Mouse (Mus musculus) embryonic facial prominence, embryonic 12.5 days (tissue): Measurements from ENCODE around the gene Ddb1. TPM values are rescaled to one million over a fixed set of nuclear protein-coding genes. Genes with fewer than 3 reads are reported as not detected.

Experiments
- ATAC-seq: fragments of 200-750 bp; cut with Nextera tagmentation; 2 replicates; pipeline ENCODE4 v1.8.0; 2017; ENCODE audit not compliant: insufficient number of reproducible peaks, insufficient read depth, low FRiP score, low TSS enrichment
- H3K27ac ChIP-seq: fragments of 300-500 bp; sonication (generic); 2 replicates; pipeline ENCODE4 v1.5.1; 2016; ENCODE audit warnings: mild to moderate bottlenecking
- H3K27me3 ChIP-seq: fragments of 300-500 bp; sonication (generic); 2 replicates; pipeline ENCODE4 v1.6.1; 2016; ENCODE audit warnings: mild to moderate bottlenecking, moderate library complexity
- H3K36me3 ChIP-seq: fragments of 300-500 bp; sonication (generic); 2 replicates; pipeline ENCODE4 v1.6.1; 2016; ENCODE audit warnings: mild to moderate bottlenecking
- H3K4me1 ChIP-seq: fragments of 300-500 bp; sonication (generic); 2 replicates; pipeline ENCODE4 v1.6.1; 2016
- H3K4me2 ChIP-seq: fragments of 300-500 bp; sonication (generic); replicated peaks from 2 replicates; pipeline ENCODE4 v1.6.1; 2016; ENCODE audit warnings: mild to moderate bottlenecking, moderate library complexity
- H3K4me3 ChIP-seq: fragments of 300-500 bp; sonication (generic); 2 replicates; pipeline ENCODE4 v1.5.1; 2016; ENCODE audit warnings: mild to moderate bottlenecking
- H3K9ac ChIP-seq: fragments of 300-500 bp; sonication (generic); 2 replicates; pipeline ENCODE4 v1.6.1; 2016; ENCODE audit warnings: mild to moderate bottlenecking, moderate library complexity
- H3K9me3 ChIP-seq: fragments of 300-500 bp; sonication (generic); 2 replicates; pipeline ENCODE4 v1.6.1; 2016; ENCODE audit warnings: mild to moderate bottlenecking, moderate library complexity
- WGBS: fragments of 180-500 bp; shearing (Covaris S2); methylation state at CpG from one replicate; pipeline ENCODE4 v1.1.7; 2016; 5-methylcytosine and 5-hydroxymethylcytosine counted together
- polyA plus RNA-seq: library from polyadenylated mRNA; unstranded; fragments of >200 nt; fragmentation: Nextera tagmentation; extraction: Ambion mirVana; gene quantifications from 2 replicates; pipeline ENCODE4 v1.2.1, GENCODE M21; 2016

Ddb1 gene
- polyA plus RNA-seq, 1 experiment from 2014 or later, result 434 TPM

DNA sequence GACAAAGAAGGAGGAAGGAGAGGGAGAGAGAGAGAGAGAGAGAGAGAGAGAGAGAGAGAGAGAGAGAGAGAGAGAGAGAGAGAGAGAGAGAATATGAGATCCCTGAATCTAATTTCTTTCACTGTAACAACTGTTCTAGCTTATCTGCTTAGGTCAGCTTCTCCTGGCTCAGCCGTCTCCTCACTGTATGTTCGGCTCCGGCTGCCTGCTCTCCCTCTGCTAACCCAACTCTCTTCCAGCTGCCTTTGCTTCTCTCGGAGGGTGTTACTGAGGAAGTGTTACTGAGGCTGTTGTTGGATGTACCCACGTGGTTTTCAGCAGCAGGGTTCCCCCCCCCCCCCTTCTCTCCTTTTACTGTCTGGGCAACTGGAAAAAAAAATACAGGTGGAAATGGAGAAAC is 35.0 kb downstream of the Ddb1 start:
- ATAC-seq, result no peak
- 10% methylated on average over 5 of the region's 5 CpGs for WGBS
- Histone ChIP-seq H3K27ac (no peak overlapping the region), H3K27me3 (0 out of 2 replicates have a peak, but pooled peaks cover 3% of the 10 kb centered on the region), H3K4me2 (peak overlapping the region; percentile 30; the same call in 1 of the 2 replicates), H3K9ac (no peak overlapping the region), H3K36me3 (no peaks in the 10 kb centered on the region), H3K4me3 (no peak overlapping the region), H3K4me1 (peaks cover 12% of the 10 kb centered on the region), H3K9me3 (no peaks in the 10 kb centered on the region)

DNA sequence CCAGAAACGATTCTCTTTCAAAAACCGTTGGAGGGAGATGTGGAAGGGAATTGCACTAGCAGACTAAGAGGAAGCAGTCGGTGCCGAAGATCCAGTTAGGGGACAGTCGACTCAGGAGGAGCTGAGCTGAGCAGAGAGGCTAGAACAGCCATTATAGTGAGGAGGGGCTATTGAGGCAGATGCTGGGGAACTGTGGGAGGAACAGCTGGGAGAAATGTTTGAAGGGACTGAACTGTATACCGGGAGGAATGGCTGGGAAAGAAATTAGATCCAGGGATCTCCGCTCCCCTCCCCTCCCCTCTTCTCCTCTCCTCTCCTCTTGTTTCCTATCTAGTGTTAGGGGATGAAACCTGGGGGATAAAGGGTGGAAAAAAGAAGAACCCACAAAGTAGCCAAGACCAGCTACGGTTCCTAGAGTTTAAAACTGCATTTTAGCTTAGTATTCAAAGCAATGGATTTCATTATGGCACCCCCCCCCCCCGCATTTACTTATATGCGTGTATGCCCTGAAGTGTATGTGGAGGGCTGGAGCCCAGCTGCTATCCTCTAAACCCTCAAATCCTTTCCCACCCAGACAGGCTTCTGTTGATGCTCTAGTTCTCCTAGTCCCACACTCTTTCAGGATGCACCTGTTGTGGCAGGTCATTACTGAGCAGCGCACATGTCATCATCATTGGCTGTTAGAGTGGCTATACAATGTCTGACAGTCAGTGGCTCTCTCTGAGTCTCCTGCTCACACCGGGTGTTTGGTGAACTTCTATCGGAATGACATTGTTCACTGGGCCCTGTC is 35.7 kb downstream of the Ddb1 start:
- peak overlapping the region; percentile 30; the same call in 1 of the 2 replicates for H3K4me2 ChIP-seq
- H3K27ac ChIP-seq, result no peak overlapping the region
- H3K9me3 ChIP-seq, result no peaks in the 10 kb centered on the region
- 38% methylated on average over 13 of the region's 13 CpGs for WGBS
- peaks cover 9% of the 10 kb centered on the region; the same call in 1 of the 2 replicates for H3K4me1 ChIP-seq
- no peak overlapping the region for H3K4me3 ChIP-seq
- H3K36me3 ChIP-seq, result no peaks in the 10 kb centered on the region
- no peak overlapping the region for H3K9ac ChIP-seq
- ATAC-seq, result peak; percentile 53; the same call in 1 of the 2 replicates
- no peaks in the 10 kb centered on the region for H3K27me3 ChIP-seq

DNA sequence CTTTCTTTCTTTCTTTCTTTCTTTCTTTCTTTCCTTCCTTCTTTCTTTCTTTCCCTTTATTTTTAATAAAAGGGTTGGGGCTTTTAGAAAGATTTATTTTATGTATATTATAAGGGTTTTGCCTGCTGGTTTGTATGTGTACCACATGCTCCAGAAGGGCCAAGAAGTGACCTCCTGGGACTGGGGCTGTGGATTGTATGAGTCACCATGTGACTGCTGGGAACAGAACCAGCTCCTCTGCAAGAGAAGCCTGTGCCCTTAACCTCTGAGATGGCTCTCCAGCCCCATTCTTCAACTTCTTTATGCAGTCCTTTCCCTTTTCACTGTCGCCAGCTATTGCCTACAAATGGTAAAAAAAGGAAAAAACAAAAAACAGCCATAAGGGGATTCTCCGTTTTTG is 40.5 kb downstream of the Ddb1 start:
- no peak overlapping the region for H3K4me3 ChIP-seq
- peaks cover 2% of the 10 kb centered on the region; the same call in 1 of the 2 replicates for H3K4me1 ChIP-seq
- H3K9me3 ChIP-seq, result no peaks in the 10 kb centered on the region
- no peaks in the 10 kb centered on the region for H3K27me3 ChIP-seq
- H3K36me3 ChIP-seq, result no peaks in the 10 kb centered on the region
- H3K9ac ChIP-seq, result no peak overlapping the region
- H3K4me2 ChIP-seq, result no peak overlapping the region
- no peak for ATAC-seq
- 85% methylated on average over 2 of the region's 2 CpGs for WGBS
- no peak overlapping the region for H3K27ac ChIP-seq

DNA sequence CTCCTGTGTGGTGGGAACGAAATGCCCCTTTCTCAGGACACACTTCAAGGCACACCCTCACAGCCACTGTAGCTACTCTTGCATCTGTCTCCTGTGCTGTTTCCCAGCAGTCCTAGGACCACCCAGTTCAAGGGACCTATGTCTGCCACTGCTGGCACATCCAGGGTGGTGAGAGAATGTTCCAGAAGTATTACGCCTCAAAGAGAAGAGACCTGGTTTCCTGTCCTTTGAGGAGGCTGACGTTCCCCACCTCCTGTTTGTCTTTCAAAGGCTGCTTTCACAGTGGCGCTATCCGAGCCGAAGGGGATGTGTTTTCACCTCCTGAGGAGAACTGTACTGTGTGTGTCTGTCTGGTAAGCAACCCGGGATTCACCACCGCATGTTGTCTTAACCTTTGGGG is 43.0 kb downstream of the Ddb1 start:
- Histone ChIP-seq H3K4me1 (no peaks in the 10 kb centered on the region), H3K9ac (no peak overlapping the region), H3K4me2 (no peak overlapping the region), H3K36me3 (no peaks in the 10 kb centered on the region), H3K27ac (no peak overlapping the region), H3K9me3 (no peaks in the 10 kb centered on the region), H3K27me3 (no peaks in the 10 kb centered on the region), H3K4me3 (no peak overlapping the region)
- 65% methylated on average over 8 of the region's 8 CpGs for whole genome bisulfite sequencing
- no peak for ATAC-seq

DNA sequence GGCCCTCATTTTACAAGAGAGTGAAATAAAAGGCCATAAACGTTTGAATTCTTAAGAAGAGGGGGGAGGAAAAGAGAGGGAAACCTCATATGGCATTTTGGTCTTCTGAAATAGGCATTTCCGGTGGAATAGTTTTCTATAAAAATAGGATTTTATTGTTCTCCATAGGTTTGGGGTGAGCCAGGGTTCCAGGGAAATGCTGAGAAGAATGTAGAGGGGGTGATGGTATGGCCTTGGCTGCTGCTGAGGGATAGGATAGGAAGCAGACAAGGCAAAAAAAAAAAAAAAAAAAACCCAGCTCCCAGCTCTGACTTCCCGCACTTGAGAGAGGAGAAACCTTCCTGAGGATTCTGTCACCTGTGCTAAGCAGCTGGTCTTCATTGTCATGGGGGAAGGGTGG is 50.9 kb downstream of the Ddb1 start:
- 54% methylated on average over 3 of the region's 3 CpGs for WGBS
- Histone ChIP-seq H3K27me3 (no peaks in the 10 kb centered on the region), H3K36me3 (no peaks in the 10 kb centered on the region), H3K9me3 (no peaks in the 10 kb centered on the region), H3K4me3 (no peak overlapping the region), H3K4me1 (no peaks in the 10 kb centered on the region), H3K4me2 (no peak overlapping the region), H3K9ac (no peak overlapping the region), H3K27ac (no peak overlapping the region)
- ATAC-seq, result no peak

DNA sequence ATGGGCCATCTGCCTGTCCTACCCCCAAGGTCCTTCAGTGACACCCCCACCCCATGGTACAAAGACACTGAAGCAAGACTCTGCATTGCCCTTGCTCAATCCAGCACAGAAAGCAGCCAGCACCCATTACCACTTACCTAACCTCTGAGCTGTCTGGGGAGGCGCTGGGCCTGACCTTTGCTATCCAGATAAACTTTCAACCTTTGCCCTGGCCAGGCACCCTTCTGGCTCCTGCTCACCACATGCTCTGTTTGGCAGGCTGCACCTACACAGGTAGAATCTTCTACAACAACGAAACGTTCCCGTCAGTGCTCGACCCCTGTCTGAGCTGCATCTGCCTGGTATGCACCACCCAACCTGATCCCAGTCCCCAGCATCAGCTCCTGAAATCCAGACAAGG is 52.6 kb downstream of the Ddb1 start:
- H3K4me3 ChIP-seq, result no peak overlapping the region
- ATAC-seq, result no peak
- no peaks in the 10 kb centered on the region for H3K27me3 ChIP-seq
- H3K36me3 ChIP-seq, result no peaks in the 10 kb centered on the region
- H3K9ac ChIP-seq, result no peak overlapping the region
- H3K27ac ChIP-seq, result no peak overlapping the region
- no peaks in the 10 kb centered on the region for H3K9me3 ChIP-seq
- no peaks in the 10 kb centered on the region for H3K4me1 ChIP-seq
- no peak overlapping the region for H3K4me2 ChIP-seq
- WGBS, result 82% methylated on average over 5 of the region's 5 CpGs

DNA sequence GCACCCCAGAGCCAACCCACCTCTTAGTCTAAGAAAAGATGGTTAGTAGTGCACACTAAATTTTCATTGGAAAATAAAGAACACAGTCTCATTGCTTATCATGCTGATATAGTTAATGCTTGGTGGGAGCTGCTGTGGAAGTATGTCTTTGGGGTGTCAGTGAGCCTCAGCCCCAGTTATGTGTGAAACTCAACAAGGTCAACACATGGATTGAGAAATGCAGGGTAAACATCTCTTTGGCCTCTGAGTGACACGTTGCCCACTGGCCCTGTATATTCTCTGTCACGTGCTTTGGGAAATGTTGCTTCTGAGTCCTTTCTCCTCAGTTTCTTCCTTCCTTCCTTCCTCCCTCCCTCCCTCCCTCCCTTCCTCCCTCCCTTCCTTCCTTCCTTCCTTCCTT is 53.3 kb downstream of the Ddb1 start:
- Histone ChIP-seq H3K4me2 (no peak overlapping the region), H3K4me1 (no peaks in the 10 kb centered on the region), H3K27me3 (no peaks in the 10 kb centered on the region), H3K9ac (no peak overlapping the region), H3K4me3 (no peak overlapping the region), H3K9me3 (no peaks in the 10 kb centered on the region), H3K27ac (no peak overlapping the region), H3K36me3 (no peaks in the 10 kb centered on the region)
- no peak for ATAC-seq
- 75% methylated on average over 2 of the region's 2 CpGs for WGBS

DNA sequence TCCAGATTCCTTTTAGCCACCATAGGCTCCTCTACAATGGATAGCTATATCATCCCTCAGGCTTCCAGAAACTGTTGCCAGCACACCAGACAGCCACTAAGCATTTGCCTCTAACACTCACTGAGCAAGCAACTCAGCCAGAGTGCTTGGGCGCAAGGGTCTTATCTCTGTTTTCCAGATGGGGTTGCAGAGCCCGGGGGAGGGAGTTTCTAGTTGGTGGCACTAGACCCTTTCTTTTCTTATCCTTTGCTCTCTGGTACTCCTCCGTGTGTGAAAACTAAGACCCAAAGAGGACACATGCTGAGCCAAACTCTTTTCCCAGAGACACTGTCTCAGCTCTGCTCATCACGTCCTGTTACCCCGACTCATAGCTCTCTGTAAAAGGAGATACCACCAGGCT is 56.2 kb downstream of the Ddb1 start:
- Histone ChIP-seq H3K9me3 (no peaks in the 10 kb centered on the region), H3K4me3 (no peak overlapping the region), H3K4me2 (no peak overlapping the region), H3K4me1 (no peaks in the 10 kb centered on the region), H3K36me3 (no peaks in the 10 kb centered on the region), H3K27me3 (no peaks in the 10 kb centered on the region), H3K9ac (no peak overlapping the region), H3K27ac (no peak overlapping the region)
- 74% methylated on average over 5 of the region's 5 CpGs for WGBS
- ATAC-seq, result no peak

DNA sequence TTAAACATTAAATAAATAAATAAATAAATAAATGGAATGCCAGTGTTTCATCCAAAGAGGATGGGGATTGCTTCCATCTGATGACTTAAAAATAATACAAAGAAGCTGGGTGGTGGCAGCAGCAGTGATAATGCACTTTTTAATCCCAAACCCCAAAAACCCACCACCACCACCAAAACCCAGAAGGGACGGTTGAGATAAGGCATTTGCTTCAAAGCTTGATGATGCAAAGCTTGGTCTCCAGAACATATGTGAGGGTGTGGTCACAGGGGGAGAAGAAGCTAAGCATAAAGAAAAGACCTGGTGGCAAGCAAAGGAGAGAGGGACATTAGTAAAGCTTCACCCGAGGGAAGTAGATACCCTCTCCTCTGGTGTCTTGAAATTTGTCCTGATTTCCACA is 56.8 kb downstream of the Ddb1 start:
- ATAC-seq, result no peak
- H3K4me3 ChIP-seq, result no peak overlapping the region
- no peaks in the 10 kb centered on the region for H3K27me3 ChIP-seq
- no peak overlapping the region for H3K27ac ChIP-seq
- H3K9ac ChIP-seq, result no peak overlapping the region
- WGBS, result 81% methylated on average over 2 of the region's 2 CpGs
- no peak overlapping the region for H3K4me2 ChIP-seq
- H3K4me1 ChIP-seq, result no peaks in the 10 kb centered on the region
- no peaks in the 10 kb centered on the region for H3K9me3 ChIP-seq
- H3K36me3 ChIP-seq, result no peaks in the 10 kb centered on the region

DNA sequence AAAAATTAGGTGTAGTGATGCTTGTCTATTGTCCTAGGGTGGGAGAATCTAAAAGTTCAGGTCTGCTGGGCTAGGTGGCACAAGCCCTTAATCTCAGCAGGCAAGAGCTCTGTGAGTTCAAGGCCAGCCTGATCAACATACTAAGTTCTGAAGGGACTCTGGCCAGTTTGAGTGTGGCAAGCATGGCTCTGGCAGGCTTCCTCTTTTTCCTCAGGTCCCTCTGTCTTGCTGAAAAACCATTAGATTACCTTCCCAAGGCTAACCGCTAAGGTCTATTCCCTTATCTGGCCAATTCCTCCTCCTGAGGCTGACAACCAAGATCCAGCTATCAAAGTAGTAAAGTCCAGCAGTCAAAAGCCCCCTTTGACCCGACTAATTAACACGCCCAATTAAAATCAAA is 57.5 kb downstream of the Ddb1 start:
- no peaks in the 10 kb centered on the region for H3K9me3 ChIP-seq
- H3K4me1 ChIP-seq, result no peaks in the 10 kb centered on the region
- H3K36me3 ChIP-seq, result no peaks in the 10 kb centered on the region
- ATAC-seq, result no peak
- no peaks in the 10 kb centered on the region for H3K27me3 ChIP-seq
- 59% methylated on average over 3 of the region's 3 CpGs for WGBS
- H3K4me3 ChIP-seq, result no peak overlapping the region
- H3K4me2 ChIP-seq, result no peak overlapping the region
- H3K27ac ChIP-seq, result no peak overlapping the region
- no peak overlapping the region for H3K9ac ChIP-seq

DNA sequence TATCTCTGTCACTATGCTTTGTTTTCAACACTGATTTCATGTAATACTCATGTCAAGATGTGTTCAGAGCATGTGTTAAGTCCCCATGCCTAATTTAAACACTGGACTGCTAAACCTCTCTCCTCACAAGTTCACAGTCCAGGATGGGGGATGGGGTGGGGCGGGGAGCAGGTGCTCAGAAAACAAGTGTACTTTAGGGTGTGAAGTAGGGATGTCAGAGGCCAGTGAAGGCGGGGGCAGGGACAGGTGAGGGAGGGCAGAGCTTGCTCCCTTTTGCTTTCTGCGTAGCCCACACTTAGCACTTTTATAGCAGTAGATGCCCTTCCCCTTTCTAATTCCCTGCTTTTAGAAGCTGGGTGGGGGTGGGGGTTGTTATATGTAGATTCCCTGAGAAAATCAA is 60.0 kb downstream of the Ddb1 start:
- Histone ChIP-seq H3K4me2 (no peak overlapping the region), H3K4me3 (no peak overlapping the region), H3K27ac (no peak overlapping the region), H3K36me3 (no peaks in the 10 kb centered on the region), H3K9me3 (no peaks in the 10 kb centered on the region), H3K27me3 (no peaks in the 10 kb centered on the region), H3K9ac (no peak overlapping the region), H3K4me1 (no peaks in the 10 kb centered on the region)
- no peak for ATAC-seq
- 62% methylated on average over 3 of the region's 3 CpGs for WGBS

DNA sequence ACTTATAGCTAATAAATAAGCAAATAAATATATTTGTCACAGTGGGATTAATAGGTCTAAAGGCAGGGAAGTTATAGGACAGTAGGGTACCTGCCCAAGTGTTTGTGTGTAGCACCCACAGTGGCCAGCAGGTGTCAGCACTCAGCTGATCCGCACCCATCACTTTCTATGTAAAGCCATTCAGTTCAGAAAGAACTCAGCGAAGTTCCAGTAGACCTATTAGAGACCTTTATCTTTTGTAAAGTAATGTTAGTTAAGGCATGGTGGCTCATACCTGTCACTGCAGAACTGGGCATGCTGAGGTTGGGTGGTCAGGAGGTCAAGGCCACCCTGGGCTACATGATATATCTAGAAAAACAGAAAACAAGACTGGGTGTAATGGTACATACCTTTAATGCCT is 60.4 kb downstream of the Ddb1 start:
- Histone ChIP-seq H3K4me2 (no peak overlapping the region), H3K27ac (no peak overlapping the region), H3K27me3 (no peaks in the 10 kb centered on the region), H3K4me1 (no peaks in the 10 kb centered on the region), H3K4me3 (no peak overlapping the region), H3K9me3 (no peaks in the 10 kb centered on the region), H3K36me3 (no peaks in the 10 kb centered on the region), H3K9ac (no peak overlapping the region)
- 10% methylated on average over 2 of the region's 2 CpGs for WGBS
- no peak for ATAC-seq
